Mouse (Mus musculus) midbrain, embryonic 14.5 days (tissue): ENCODE measurements around the gene Bdkrb2. TPM values are rescaled to one million over a fixed set of nuclear protein-coding genes. Genes with fewer than 3 reads are reported as not detected.

Experiments used
- ATAC-seq: fragments of 200-750 bp; cut with Nextera tagmentation; 2 replicates; pipeline ENCODE4 v1.8.0; 2017; ENCODE audit warnings: moderate number of reproducible peaks, moderate library complexity; ENCODE audit not compliant: low FRiP score, low TSS enrichment
- DNase-seq: peaks from one replicate; pipeline ENCODE4 v3.0.0-alpha.2; 2015
- H3K27ac ChIP-seq: fragments of 300-500 bp; sonication (generic); replicated peaks from 2 replicates; pipeline ENCODE4 v1.5.1; 2014; ENCODE audit warnings: mild to moderate bottlenecking, low read depth, low read length, moderate library complexity
- H3K27me3 ChIP-seq: fragments of 300-500 bp; sonication (generic); 2 replicates; pipeline ENCODE4 v1.6.1; 2014; ENCODE audit warnings: low read length, control low read depth, mixed read lengths; ENCODE audit not compliant: control insufficient read depth, insufficient read depth
- H3K36me3 ChIP-seq: fragments of 300-500 bp; sonication (generic); 2 replicates; pipeline ENCODE4 v1.6.1; 2014; ENCODE audit warnings: low read length, control low read depth; ENCODE audit not compliant: control insufficient read depth, insufficient read depth
- H3K4me1 ChIP-seq: fragments of 300-500 bp; sonication (generic); 2 replicates; pipeline ENCODE4 v1.6.1; 2014; ENCODE audit warnings: mild to moderate bottlenecking, antibody characterized with exemption, low read length, control low read depth; ENCODE audit not compliant: control insufficient read depth, insufficient read depth
- H3K4me2 ChIP-seq: fragments of 300-500 bp; sonication (generic); 2 replicates; pipeline ENCODE4 v1.6.1; 2014; ENCODE audit warnings: mild to moderate bottlenecking, low read length, moderate library complexity
- H3K4me3 ChIP-seq: fragments of 300-500 bp; sonication (generic); replicated peaks from 2 replicates; pipeline ENCODE4 v1.5.1; 2014; ENCODE audit warnings: low read depth, low read length
- H3K9ac ChIP-seq: fragments of 300-500 bp; sonication (generic); replicated peaks from 2 replicates; pipeline ENCODE4 v1.6.1; 2014; ENCODE audit warnings: mild to moderate bottlenecking, low read length, moderate library complexity
- H3K9me3 ChIP-seq: fragments of 300-500 bp; sonication (generic); 2 replicates; pipeline ENCODE4 v1.6.1; 2016; ENCODE audit warnings: low read length, control low read depth, mixed read lengths; ENCODE audit not compliant: control insufficient read depth
- WGBS: fragments of 180-500 bp; shearing (Covaris S2); extraction: QIAGEN DNeasy Blood & Tissue Kit; methylation state at CpG from one replicate; pipeline ENCODE4 v1.1.7; 2014; 5-methylcytosine and 5-hydroxymethylcytosine counted together
- polyA plus RNA-seq: library from polyadenylated mRNA; unstranded; fragments of >200 nt; fragmentation: Nextera tagmentation; extraction: Ambion mirVana; gene quantifications from 2 replicates; pipeline ENCODE4 v1.2.1, GENCODE M21; 2014

Bdkrb2 gene
- polyA plus RNA-seq, 1 experiment from 2014 or later: 0.36 TPM

DNA sequence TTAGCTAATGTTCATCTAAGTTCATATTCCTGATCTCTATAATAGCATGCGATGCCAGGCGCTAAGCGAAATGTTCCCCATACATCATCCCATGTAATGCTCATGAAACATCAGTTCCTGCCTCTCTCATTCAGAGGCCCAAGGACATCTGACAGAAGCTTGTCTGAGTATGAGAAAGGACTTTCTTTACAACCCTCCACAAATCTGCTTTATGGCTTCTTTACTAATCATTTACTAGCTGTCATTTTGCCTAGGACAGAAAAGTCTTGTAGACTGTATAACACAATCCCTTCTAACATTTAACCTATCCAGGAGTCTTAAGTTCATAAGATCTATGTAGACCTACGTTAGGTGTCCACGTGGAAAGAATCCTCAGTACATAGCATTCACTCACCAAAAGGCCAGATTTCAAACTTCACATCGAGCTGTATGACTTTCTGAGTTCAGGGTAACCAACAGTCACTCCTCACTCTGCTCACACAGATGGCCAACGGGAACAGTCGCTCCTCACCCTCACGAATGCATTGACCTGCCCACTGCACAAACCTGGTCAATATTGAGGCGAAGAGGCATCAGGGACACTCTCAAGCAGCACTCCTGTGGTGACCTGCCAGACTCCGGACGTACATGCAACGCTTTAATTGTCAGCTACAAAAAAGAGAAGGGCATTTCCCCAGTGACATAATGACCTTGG is 71.5 kb downstream of the Bdkrb2 start:
- ATAC-seq (no peak), DNase-seq (no peak)
- 95% methylated on average over 13 of the region's 13 CpGs for WGBS
- Histone ChIP-seq H3K27me3 (no peaks in the 10 kb centered on the region), H3K4me3 (no peak overlapping the region), H3K4me1 (no peaks in the 10 kb centered on the region), H3K4me2 (no peak overlapping the region), H3K36me3 (peaks cover 73% of the 10 kb centered on the region), H3K9ac (no peak overlapping the region), H3K9me3 (no peaks in the 10 kb centered on the region), H3K27ac (no peak overlapping the region)

DNA sequence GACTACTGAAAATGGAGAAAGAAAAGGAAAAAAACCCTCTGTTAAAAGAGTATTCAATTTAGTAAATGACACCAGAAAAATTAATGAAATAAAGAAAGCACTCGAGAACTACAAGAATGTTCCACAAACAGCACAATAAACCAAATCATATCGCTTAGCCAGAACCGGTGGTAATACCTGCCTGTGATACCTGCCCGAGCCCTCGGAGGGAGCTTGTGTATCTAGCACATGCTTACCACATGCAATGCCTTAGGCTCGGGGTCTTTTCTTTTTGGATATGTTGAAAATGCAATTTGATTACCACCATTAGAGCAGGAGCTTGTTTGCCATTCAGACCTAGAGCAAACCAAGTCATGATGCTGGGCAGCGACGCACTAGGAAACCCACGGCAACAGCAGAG is 73.5 kb downstream of the Bdkrb2 start:
- ATAC-seq (no peak), DNase-seq (no peak)
- no peaks in the 10 kb centered on the region for H3K9me3 ChIP-seq
- no peak overlapping the region for H3K4me2 ChIP-seq
- no peak overlapping the region for H3K4me3 ChIP-seq
- H3K9ac ChIP-seq: no peak overlapping the region
- H3K27ac ChIP-seq: no peak overlapping the region
- 91% methylated on average over 9 of the region's 9 CpGs for WGBS
- no peaks in the 10 kb centered on the region for H3K27me3 ChIP-seq
- peaks cover 91% of the 10 kb centered on the region for H3K36me3 ChIP-seq
- no peaks in the 10 kb centered on the region for H3K4me1 ChIP-seq

DNA sequence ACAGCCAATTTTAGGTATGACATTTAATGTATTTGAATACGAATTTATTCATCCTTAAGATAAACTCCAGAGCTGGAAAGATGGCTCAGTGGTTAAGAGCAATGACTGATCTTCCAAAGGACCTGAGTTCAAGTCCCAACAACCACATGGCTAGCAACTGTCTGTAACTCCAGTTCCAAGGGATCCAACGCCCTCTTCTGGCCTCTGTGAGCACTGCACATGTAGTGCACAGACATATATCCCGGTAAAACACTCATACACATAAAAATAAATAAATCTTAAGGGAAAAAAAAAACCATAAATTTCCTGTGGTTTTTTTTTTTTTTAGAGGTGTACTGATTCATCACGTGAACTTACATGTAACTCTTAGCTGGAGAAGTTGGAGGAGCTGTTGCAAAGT is 74.5 kb downstream of the Bdkrb2 start:
- DNase-seq: no peak

GRCm38 (mm10) chr12:105642770-105643321 is 79.8 kb downstream of the Bdkrb2 start:
- no peaks in the 10 kb centered on the region for H3K27me3 ChIP-seq
- no peak overlapping the region for H3K9ac ChIP-seq
- H3K36me3 ChIP-seq: peaks cover 97% of the 10 kb centered on the region
- no peaks in the 10 kb centered on the region for H3K9me3 ChIP-seq
- WGBS: 93% methylated on average over 11 of the region's 11 CpGs
- no peak overlapping the region for H3K27ac ChIP-seq
- H3K4me1 ChIP-seq: no peaks in the 10 kb centered on the region
- DNase-seq: no peak
- H3K4me2 ChIP-seq: no peak overlapping the region
- ATAC-seq: no peak
- no peak overlapping the region for H3K4me3 ChIP-seq

More for the DNA sequence above, 74.5 kb downstream of the Bdkrb2 start:
- Histone ChIP-seq H3K9me3 (no peaks in the 10 kb centered on the region), H3K9ac (no peak overlapping the region), H3K4me2 (no peak overlapping the region), H3K27ac (no peak overlapping the region), H3K4me3 (no peak overlapping the region), H3K27me3 (no peaks in the 10 kb centered on the region), H3K4me1 (no peaks in the 10 kb centered on the region), H3K36me3 (peaks cover 97% of the 10 kb centered on the region)
- WGBS: 83% methylated on average over 4 of the region's 4 CpGs
- ATAC-seq: no peak

Other genes with a start within 250 kb of the Bdkrb2 start
- gene Tunar, start 229.4 kb upstream of the Bdkrb2 start, polyA plus RNA-seq: 15.5 and 20.0 TPM in 2 replicates
- gene D430019H16Rik, start 109.4 kb upstream of the Bdkrb2 start, polyA plus RNA-seq: 25.3 and 41.6 TPM in 2 replicates
- gene Bdkrb1, start 39.9 kb downstream of the Bdkrb2 start, polyA plus RNA-seq: not detected in 2 replicates
- 33.4 and 36.7 TPM in 2 replicates for gene Gskip, start 121.6 kb downstream of the Bdkrb2 start, polyA plus RNA-seq
- 17.1 and 21.8 TPM in 2 replicates for gene Atg2b, start 122.0 kb downstream of the Bdkrb2 start, polyA plus RNA-seq
- gene Ak7, start 142.8 kb downstream of the Bdkrb2 start, polyA plus RNA-seq: 0.33 and 0.72 TPM in 2 replicates
- 148 and 169 TPM in 2 replicates for gene Papola, start 221.5 kb downstream of the Bdkrb2 start, polyA plus RNA-seq